Mouse (Mus musculus): ENCODE results near the gene Abtb1.

Abtb1 gene

DNA sequence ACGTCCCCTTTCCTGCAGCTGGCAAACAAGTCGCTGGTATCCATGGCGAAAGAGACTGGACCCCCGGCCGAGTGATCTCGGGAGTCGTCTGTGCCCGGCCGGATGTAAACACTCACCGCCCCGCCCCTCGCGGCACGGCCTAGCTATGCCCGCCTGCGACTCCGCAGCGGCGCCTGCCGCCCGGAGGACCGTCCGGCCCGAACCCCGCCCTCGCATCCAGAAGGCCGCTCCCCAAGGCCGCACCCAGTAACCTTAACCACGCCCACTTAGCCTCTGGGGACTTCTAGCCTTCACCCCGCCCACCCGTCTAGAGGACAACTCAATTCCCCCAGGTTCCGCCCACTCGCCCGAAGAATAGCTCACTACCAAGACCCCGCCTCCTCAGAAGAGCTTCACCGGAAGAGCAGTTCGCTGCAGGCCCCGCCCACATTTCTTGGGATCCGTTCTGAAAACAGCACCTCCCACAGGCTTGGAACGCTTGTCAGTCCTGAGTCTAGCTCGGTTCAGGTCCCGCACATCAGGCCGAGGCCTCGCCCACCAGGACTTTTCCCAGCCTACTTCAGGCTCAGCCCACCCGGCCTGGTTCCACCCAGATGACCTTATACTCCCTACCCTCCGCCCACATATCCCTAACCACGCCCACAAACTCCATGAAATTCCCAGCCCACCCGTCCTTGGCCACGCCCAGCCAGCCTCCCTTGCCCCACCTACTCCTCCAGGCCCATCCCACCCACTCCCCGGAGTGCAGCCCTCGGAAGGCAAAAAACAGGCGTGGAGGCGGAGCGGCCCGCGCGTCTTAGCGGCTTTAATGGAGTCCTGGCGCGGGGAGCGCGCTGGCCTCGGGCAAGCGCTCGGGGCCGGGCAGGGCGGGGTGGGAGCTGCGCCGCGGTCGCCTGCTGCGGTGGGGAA, at the start of gene Abtb1:
Gene Abtb1 (minus strand): TSS at position 204 of the 909 bp plus-strand sequence.
- peak; percentile 100 for DNase-seq

GRCm38 (mm10) chr6:88890832-88891231, 49.0 kb upstream of the Abtb1 start:
- DNase-seq: no peak

DNA sequence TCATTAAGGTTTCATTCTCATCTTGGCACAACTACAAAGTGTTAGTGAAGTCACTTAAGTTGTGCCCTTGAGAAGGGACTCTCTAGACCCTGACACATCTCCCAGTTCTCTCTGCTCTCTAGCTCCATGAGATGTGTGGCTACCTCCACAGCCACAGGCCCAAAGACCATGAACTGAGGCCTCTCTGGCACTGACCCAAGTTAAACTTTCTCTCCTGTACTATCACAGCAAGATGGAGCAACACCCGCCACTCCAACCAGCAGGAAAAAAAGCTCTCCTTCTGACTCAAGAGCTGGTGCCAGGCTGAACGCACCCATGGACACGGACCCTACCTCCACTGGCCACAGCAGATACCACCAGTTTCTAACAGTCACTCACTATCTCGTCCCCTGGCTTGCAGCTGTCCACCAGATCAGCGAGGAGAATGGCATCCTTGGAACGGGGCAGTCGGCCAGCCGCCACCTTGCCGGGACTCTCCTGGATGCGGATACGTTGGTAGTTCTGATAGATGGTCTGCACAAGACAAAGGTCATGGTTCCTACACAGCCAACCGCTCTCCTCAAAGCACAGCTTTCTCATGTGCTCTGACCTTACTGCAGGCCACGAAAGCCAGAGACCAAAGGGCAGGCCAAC, 47.7 kb upstream of the Abtb1 start:
- no peak for DNase-seq

GRCm38 (mm10) chr6:88886417-88886967, 44.7 kb upstream of the Abtb1 start:
- no peak for DNase-seq

- no peak for DNase-seq
These were observed 44.0 kb upstream of the Abtb1 start for GRCm38 (mm10) chr6:88885644-88886416.

DNA sequence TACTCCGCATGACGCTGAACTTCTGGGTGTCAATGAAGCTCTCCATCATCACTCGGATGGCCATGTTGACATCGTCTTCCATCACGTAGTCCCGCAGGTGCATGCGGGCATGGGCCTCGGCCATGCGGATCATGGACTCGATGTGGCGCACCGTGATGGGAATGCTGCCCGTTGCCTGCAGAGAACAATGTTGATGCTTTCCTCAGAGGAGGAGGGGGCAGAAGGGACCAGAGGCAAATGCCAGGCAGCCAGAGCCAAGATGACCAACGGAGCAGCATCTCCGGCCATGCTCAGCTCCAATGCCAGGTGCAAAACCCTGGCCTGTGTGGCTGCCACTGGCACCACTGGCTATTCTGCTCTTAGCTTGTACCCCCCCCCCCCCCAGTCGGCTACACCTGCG, 42.9 kb upstream of the Abtb1 start:
- no peak for DNase-seq

DNA sequence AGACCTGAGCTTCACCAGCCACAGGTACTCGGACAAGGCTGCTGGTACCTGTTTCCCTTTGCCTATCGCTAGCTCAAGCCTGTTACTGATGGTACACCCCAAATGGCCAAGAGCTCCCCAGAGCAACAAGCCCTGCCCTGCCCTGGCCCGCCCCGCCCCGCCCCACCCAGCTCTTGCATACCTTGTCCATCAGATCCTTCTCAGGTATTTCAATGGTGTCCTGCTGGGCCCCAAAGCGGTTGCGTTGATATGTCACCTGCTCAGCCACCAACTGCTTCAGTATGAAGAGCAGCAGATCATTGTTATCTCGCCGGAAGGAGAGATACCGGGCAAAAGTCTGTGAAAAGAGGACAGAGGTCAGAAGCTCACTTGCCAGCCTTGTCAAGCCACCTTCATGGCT, 42.4 kb upstream of the Abtb1 start:
- DNase-seq: no peak

GRCm38 (mm10) chr6:88881334-88881733, 39.5 kb upstream of the Abtb1 start:
- no peak for DNase-seq

GRCm38 (mm10) chr6:88879471-88879870, 37.7 kb upstream of the Abtb1 start:
- DNase-seq: no peak

DNA sequence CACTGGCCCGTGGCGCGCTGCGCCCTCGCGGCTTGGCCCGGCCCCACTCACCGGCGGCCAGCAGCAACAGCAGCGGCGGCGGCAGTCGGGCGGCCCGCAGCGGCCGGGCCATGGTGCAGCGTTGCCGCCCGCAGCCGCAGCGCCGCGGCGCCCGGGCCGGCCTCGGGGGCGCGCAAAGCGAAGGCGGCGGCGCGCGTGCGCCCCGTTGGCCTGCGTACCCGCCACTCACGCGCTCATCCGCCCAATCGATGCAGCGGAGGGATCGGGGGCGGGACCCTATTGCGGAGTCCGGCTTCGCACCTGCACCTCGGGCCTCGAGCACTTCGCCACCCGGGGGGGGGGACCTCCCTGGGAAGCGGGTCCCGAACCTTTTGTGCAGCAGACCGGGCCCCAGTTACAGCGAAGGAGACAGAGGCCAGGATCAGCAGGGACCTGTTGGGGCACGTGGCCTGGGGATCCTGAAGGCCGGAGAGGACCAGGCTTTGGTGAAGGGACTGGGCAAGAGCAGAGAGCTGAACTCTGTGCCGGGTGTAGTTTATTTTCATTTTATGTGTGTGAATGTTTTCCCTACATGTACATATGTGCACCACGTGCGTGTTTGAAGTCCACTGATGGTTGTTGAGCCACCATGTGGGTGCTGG, 33.2 kb upstream of the Abtb1 start, which contains the start of gene Podxl2:
Gene Podxl2 (minus strand): TSS at position 177 of the 641 bp plus-strand sequence.
- DNase-seq: peak; percentile 88 to 92

GRCm38 (mm10) chr6:88873965-88874867, 32.4 kb upstream of the Abtb1 start:
- peak; percentile 44 to 57 for DNase-seq

DNA sequence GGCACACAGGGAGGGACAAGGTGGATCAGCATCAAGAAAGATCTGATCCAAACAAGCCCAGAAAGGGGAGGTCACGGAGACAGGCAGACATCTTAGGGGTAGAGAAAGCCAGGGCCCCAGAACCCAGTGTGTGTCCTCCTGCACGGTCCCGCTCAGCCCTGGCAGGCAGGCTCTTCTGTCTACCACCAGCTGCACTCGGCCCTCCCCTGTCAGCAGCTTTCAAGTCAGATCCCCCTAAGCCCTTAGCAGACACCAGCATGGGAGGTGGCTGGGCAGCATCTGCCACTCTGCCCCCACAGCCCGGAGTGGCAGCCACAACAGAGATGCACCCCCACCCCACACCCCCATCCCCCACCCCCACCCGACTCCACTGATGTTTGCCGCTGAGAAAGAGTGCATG, 31.0 kb upstream of the Abtb1 start:
- no peak for DNase-seq

GRCm38 (mm10) chr6:88871546-88871945, 29.8 kb upstream of the Abtb1 start:
- no peak for DNase-seq

DNA sequence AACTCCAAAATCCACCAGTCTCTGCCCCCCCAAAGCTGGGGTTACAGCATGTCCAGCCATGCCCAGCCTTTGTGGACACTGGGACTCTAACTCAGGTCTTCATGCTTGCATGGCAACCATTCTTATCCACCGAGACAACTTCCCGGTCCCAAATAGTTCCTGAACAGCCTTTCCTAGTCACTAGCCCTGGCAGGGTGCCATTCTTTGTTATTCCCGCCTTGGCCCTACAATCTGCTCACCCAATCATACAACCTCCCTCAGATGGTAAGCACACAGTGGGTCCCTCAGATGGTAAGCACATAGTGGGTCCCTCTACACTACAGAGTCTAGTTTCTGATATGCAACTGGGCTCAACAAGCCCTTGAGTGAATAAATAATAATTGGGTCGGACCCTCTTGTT, 28.8 kb upstream of the Abtb1 start:
- DNase-seq: no peak

GRCm38 (mm10) chr6:88869459-88869858, 27.7 kb upstream of the Abtb1 start:
- DNase-seq: no peak

- no peak for DNase-seq
These were observed 23.9 kb upstream of the Abtb1 start for GRCm38 (mm10) chr6:88865704-88866103.

GRCm38 (mm10) chr6:88860914-88861313, 19.1 kb upstream of the Abtb1 start:
- peak in 1 of 2 experiments; percentile 51 for DNase-seq

GRCm38 (mm10) chr6:88858341-88858740, 16.6 kb upstream of the Abtb1 start:
- DNase-seq: no peak

- no peak for DNase-seq
These were observed 16.0 kb upstream of the Abtb1 start for GRCm38 (mm10) chr6:88857830-88858229.

DNA sequence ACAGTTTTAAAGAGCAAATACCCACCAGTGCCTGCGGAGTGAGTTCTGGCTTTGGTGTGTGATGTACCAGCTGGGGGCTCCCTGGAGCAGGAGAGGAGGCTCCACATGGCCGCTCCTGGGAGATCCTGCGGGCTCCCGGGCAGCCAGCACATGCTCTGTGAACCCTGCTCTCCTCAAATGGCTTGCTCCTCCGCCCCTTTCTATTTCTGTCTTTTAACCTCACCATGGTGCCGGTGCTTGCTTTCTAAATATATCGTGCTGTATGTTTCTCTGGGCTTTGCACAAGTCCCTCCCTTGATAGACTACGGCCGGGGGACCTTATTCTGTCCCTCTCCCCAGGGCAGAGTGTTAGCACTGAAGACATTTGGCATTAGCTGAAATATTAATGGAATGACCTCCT, 15.5 kb upstream of the Abtb1 start:
- peak; percentile 55 to 74 for DNase-seq

GRCm38 (mm10) chr6:88855636-88856035, 13.9 kb upstream of the Abtb1 start:
- DNase-seq: peak; percentile 55 to 67
